Mouse (Mus musculus): Measurements from ENCODE around the gene Epb41l1.

DNA sequence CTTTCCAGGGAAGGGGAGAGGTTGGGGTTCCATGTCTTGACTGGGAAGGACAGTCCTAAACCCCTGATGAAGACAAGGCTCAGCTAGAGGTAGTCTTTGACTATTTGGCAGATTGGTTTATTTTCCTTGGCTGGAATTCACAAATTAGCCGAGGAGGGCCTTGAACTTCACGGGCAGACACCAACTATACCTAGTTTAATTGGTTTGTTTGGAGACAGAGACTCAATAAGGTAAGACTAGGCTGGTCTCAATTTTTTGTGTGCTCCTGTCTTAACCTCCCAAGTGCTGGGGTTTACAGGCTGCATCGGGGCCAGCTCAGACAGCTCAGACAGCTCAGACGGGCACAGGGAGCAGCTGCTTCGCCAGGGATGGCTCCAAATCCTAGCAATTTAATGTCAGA lies 159.8 kb downstream of the Epb41l1 start:
- TF ChIP-seq POLR2A (IDR thresholded peaks at IDR 0.05; ENCODE audit: borderline replicate concordance, extremely low read depth, insufficient read depth, insufficient read length, poor library complexity, severe bottlenecking) (no peak), CTCF (IDR thresholded peaks at IDR 0.05; ENCODE audit: borderline replicate concordance, extremely low read depth, insufficient read depth, insufficient read length) (no peak)

All from brain, embryonic 14.5 days (tissue).